Mouse (Mus musculus): ENCODE results near the gene Syngr3. TPM values are rescaled to one million over a fixed set of nuclear protein-coding genes. Genes with fewer than 3 reads are reported as not detected.
"Not testable (repeated sequence)": the region's sequence is repeated elsewhere in the genome, so short reads cannot be mapped to it uniquely, and the experiment has no call there.

Syngr3 gene
- polyA plus RNA-seq, 1 experiment from 2014 or later, result 14.0 TPM

DNA sequence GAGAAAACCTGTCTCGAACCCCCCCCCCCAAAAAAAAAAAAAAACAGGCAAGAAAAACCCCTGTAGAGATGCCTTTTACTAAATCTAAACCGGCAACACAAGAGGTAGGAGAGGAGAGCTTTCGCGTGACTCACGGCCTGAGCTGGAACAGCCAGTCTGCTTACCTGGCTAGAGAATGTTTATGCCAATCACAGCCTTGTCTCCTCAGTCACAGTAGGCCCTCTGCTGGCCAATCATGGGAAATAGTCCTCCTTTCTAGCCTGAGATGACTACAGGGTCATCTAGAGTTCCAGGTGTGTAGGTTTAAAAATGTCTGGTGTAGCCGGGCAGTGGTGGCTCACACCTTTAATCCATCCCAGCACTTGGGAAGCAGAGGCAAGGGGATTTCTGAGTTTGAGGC lies 22.3 kb downstream of the Syngr3 start:
- H3K4me2 ChIP-seq (ENCODE audit: low read depth, low read length, severe bottlenecking), result no peak overlapping the region
- H3K9ac ChIP-seq (ENCODE audit: low read length), result no peak overlapping the region
- no peak overlapping the region for H3K27ac ChIP-seq (ENCODE audit: low read depth, low read length)
- H3K4me3 ChIP-seq (ENCODE audit: low read depth, low read length), result no peak overlapping the region
- peaks cover 13% of the 10 kb centered on the region for H3K4me1 ChIP-seq (replicated peaks; ENCODE audit: control insufficient read depth, insufficient read depth, low read length)
- no peak for ATAC-seq (replicated peaks; ENCODE audit: low FRiP score)
- 37% methylated on average over 6 of the region's 6 CpGs for WGBS
- H3K36me3 ChIP-seq (ENCODE audit: control insufficient read depth, insufficient read depth, low read length), result no peaks in the 10 kb centered on the region
- H3K9me3 ChIP-seq (ENCODE audit: control insufficient read depth, low read length), result no peaks in the 10 kb centered on the region
- peak; percentile 66 for DNase-seq (ENCODE audit: low spot score)
- H3K27me3 ChIP-seq (ENCODE audit: control insufficient read depth, insufficient read depth, low read length), result no peaks in the 10 kb centered on the region

DNA sequence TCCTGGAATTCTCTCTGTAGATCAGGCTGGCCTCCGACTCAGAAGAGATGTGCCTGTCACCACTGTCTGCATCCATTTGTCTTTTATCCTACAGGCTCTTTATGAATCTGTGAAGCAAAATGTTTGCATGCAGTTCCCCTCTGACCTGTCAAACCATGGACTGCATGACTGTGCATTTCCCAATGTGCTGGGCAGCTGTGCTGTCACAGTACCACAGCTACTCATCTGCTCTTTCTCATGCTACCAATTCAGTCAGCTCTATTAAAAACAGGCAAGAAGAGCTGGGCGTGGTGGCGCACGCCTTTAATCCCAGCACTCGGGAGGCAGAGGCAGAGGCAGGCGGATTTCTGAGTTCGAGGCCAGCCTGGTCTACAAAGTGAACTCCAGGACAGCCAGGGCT lies 22.7 kb downstream of the Syngr3 start:
- H3K4me3 ChIP-seq (ENCODE audit: low read depth, low read length); H3K9me3 ChIP-seq (ENCODE audit: control insufficient read depth, low read length); H3K9ac ChIP-seq (ENCODE audit: low read length); ATAC-seq (replicated peaks; ENCODE audit: low FRiP score); H3K27ac ChIP-seq (ENCODE audit: low read depth, low read length); H3K4me2 ChIP-seq (ENCODE audit: low read depth, low read length, severe bottlenecking); H3K27me3 ChIP-seq (ENCODE audit: control insufficient read depth, insufficient read depth, low read length); H3K36me3 ChIP-seq (ENCODE audit: control insufficient read depth, insufficient read depth, low read length); DNase-seq (ENCODE audit: low spot score): not testable (repeated sequence)
- WGBS, result 79% methylated on average over 7 of the region's 7 CpGs
- H3K4me1 ChIP-seq (replicated peaks; ENCODE audit: control insufficient read depth, insufficient read depth, low read length), result peaks cover 13% of the 10 kb centered on the region

- H3K4me2 ChIP-seq (ENCODE audit: low read depth, low read length, severe bottlenecking), result peak within 1 kb of the TSS; percentile 65
Observed at GRCm38 (mm10) chr17:24658017-24658758, 31.6 kb downstream of the Syngr3 start, which contains the start of gene Npw. TSS of gene Npw (minus strand) at chr17:24658457.

GRCm38 (mm10) chr17:24654969-24655368 lies 34.8 kb downstream of the Syngr3 start:
- Histone ChIP-seq H3K9ac (ENCODE audit: low read length) (no peak overlapping the region), H3K27ac (ENCODE audit: low read depth, low read length) (no peak overlapping the region), H3K27me3 (ENCODE audit: control insufficient read depth, insufficient read depth, low read length) (peaks cover 32% of the 10 kb centered on the region), H3K9me3 (ENCODE audit: control insufficient read depth, low read length) (no peaks in the 10 kb centered on the region), H3K4me1 (replicated peaks; ENCODE audit: control insufficient read depth, insufficient read depth, low read length) (peaks cover 6% of the 10 kb centered on the region), H3K36me3 (ENCODE audit: control insufficient read depth, insufficient read depth, low read length) (no peaks in the 10 kb centered on the region), H3K4me2 (ENCODE audit: low read depth, low read length, severe bottlenecking) (no peak overlapping the region), H3K4me3 (ENCODE audit: low read depth, low read length) (no peak overlapping the region)
- 80% methylated on average over 4 of the region's 4 CpGs for WGBS
- no peak for ATAC-seq (replicated peaks; ENCODE audit: low FRiP score)
- DNase-seq (ENCODE audit: low spot score), result no peak

More at GRCm38 (mm10) chr17:24658017-24658758, 31.6 kb downstream of the Syngr3 start, which contains the start of gene Npw:
- no peak within 1 kb of the TSS for H3K27ac ChIP-seq (ENCODE audit: low read depth, low read length)
- ATAC-seq (replicated peaks; ENCODE audit: low FRiP score) (0 out of 2 replicates have a peak, but pooled peaks have one; percentile 12), DNase-seq (ENCODE audit: low spot score) (peak; percentile 67)
- H3K4me3 ChIP-seq (ENCODE audit: low read depth, low read length), result peak within 1 kb of the TSS; percentile 33
- H3K4me1 ChIP-seq (replicated peaks; ENCODE audit: control insufficient read depth, insufficient read depth, low read length), result peaks cover 6% of the 10 kb centered on the region; the same call in 1 of the 2 replicates
- H3K9me3 ChIP-seq (ENCODE audit: control insufficient read depth, low read length), result no peaks in the 10 kb centered on the region
- WGBS, result 2% methylated on average over 47 of the region's 47 CpGs
- H3K36me3 ChIP-seq (ENCODE audit: control insufficient read depth, insufficient read depth, low read length), result no peaks in the 10 kb centered on the region
- H3K27me3 ChIP-seq (ENCODE audit: control insufficient read depth, insufficient read depth, low read length), result peaks cover 27% of the 10 kb centered on the region
- peak within 1 kb of the TSS; percentile 51; the same call in 1 of the 2 replicates for H3K9ac ChIP-seq (ENCODE audit: low read length)

GRCm38 (mm10) chr17:24653967-24654710 lies 35.6 kb downstream of the Syngr3 start:
- peak overlapping the region; percentile 39 for H3K9ac ChIP-seq (ENCODE audit: low read length)
- 6% methylated on average over 19 of the region's 19 CpGs for WGBS

GRCm38 (mm10) chr17:24651835-24652234 lies 37.9 kb downstream of the Syngr3 start:
- no peak overlapping the region for H3K27ac ChIP-seq (ENCODE audit: low read depth, low read length)
- DNase-seq (ENCODE audit: low spot score) (no peak), ATAC-seq (replicated peaks; ENCODE audit: low FRiP score) (no peak)
- 61% methylated on average over 3 of the region's 3 CpGs for WGBS
- no peaks in the 10 kb centered on the region for H3K9me3 ChIP-seq (ENCODE audit: control insufficient read depth, low read length)
- H3K36me3 ChIP-seq (ENCODE audit: control insufficient read depth, insufficient read depth, low read length), result no peaks in the 10 kb centered on the region
- H3K27me3 ChIP-seq (ENCODE audit: control insufficient read depth, insufficient read depth, low read length), result peaks cover 11% of the 10 kb centered on the region
- no peak overlapping the region for H3K4me3 ChIP-seq (ENCODE audit: low read depth, low read length)
- peaks cover 8% of the 10 kb centered on the region for H3K4me1 ChIP-seq (replicated peaks; ENCODE audit: control insufficient read depth, insufficient read depth, low read length)
- H3K4me2 ChIP-seq (ENCODE audit: low read depth, low read length, severe bottlenecking), result no peak overlapping the region
- H3K9ac ChIP-seq (ENCODE audit: low read length), result no peak overlapping the region

More at GRCm38 (mm10) chr17:24653967-24654710, 35.6 kb downstream of the Syngr3 start:
- Histone ChIP-seq H3K27ac (ENCODE audit: low read depth, low read length) (no peak overlapping the region), H3K4me2 (ENCODE audit: low read depth, low read length, severe bottlenecking) (peak overlapping the region; percentile 44), H3K27me3 (ENCODE audit: control insufficient read depth, insufficient read depth, low read length) (peaks cover 32% of the 10 kb centered on the region), H3K9me3 (ENCODE audit: control insufficient read depth, low read length) (no peaks in the 10 kb centered on the region), H3K4me3 (ENCODE audit: low read depth, low read length) (no peak overlapping the region), H3K36me3 (ENCODE audit: control insufficient read depth, insufficient read depth, low read length) (no peaks in the 10 kb centered on the region), H3K4me1 (replicated peaks; ENCODE audit: control insufficient read depth, insufficient read depth, low read length) (peaks cover 13% of the 10 kb centered on the region)
- ATAC-seq (replicated peaks; ENCODE audit: low FRiP score) (peak; percentile 63), DNase-seq (ENCODE audit: low spot score) (peak; percentile 92)

DNA sequence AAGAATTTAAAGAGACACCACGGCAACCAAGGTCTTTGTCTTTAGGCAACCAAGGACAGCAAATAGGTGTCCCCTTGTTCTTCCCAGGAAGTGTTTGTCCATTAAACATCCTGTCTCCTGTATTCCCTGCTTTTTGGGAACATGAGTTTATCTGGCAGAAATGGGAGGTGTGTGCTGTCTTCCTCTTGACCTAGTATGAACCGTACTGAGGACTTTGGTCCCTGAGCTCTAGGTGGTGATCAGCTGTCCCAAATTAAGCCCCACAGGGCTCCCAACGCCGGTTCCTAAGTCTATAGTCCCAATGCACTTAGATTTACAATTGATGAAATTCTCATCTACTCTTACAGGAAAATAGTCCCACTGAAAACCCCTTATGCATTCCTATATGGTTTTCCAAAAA lies 39.0 kb downstream of the Syngr3 start:
- no peak for ATAC-seq (replicated peaks; ENCODE audit: low FRiP score)
- Histone ChIP-seq H3K27ac (ENCODE audit: low read depth, low read length) (no peak overlapping the region), H3K4me2 (ENCODE audit: low read depth, low read length, severe bottlenecking) (no peak overlapping the region)

DNA sequence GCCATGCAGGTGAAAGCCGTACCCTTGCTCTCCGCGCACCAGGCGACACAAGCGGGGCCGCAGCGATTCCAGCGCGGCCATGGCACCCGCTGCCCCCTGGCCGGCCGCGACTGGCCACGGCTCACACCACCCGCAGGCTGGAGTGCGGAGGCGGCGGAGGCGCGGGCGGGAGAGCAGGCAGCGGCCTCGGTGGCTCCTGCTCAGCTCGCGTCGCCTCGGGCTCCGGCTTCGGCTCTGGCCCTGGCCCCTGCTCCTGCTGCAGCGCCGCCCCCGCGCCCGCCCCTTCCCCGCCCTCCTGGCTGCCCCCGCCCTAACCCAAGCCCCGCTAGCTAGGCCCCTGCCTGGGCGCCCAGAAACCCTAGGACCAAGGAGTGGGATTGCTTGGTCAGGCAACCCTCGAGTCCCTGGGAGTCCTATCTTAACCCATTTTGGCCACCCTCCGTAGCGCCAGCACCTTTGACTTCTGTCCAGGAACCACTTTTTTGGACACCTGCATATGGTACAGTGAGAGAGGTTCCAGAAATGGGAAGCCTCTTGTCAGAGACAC lies 39.6 kb downstream of the Syngr3 start, which contains the start of gene Slc9a3r2:
Gene Slc9a3r2 (minus strand): TSS at position 258 of the 547 bp plus-strand sequence.
- Histone ChIP-seq H3K4me2 (ENCODE audit: low read depth, low read length, severe bottlenecking) (peak within 1 kb of the TSS; percentile 86), H3K4me1 (replicated peaks; ENCODE audit: control insufficient read depth, insufficient read depth, low read length) (peaks cover 8% of the 10 kb centered on the region), H3K9ac (ENCODE audit: low read length) (peak within 1 kb of the TSS; percentile 66), H3K36me3 (ENCODE audit: control insufficient read depth, insufficient read depth, low read length) (no peaks in the 10 kb centered on the region), H3K27ac (ENCODE audit: low read depth, low read length) (no peak within 1 kb of the TSS), H3K4me3 (ENCODE audit: low read depth, low read length) (peak within 1 kb of the TSS; percentile 49), H3K27me3 (ENCODE audit: control insufficient read depth, insufficient read depth, low read length) (peaks cover 8% of the 10 kb centered on the region), H3K9me3 (ENCODE audit: control insufficient read depth, low read length) (no peaks in the 10 kb centered on the region)
- DNase-seq (ENCODE audit: low spot score) (peak; percentile 81), ATAC-seq (replicated peaks; ENCODE audit: low FRiP score) (peak; percentile 73)
- WGBS, result under 1% methylated on average over 41 of the region's 41 CpGs

More for the DNA sequence above, 39.0 kb downstream of the Syngr3 start:
- 81% methylated on average over 4 of the region's 4 CpGs for WGBS
- Histone ChIP-seq H3K36me3 (ENCODE audit: control insufficient read depth, insufficient read depth, low read length) (no peaks in the 10 kb centered on the region), H3K9me3 (ENCODE audit: control insufficient read depth, low read length) (no peaks in the 10 kb centered on the region), H3K4me3 (ENCODE audit: low read depth, low read length) (no peak overlapping the region), H3K4me1 (replicated peaks; ENCODE audit: control insufficient read depth, insufficient read depth, low read length) (peaks cover 8% of the 10 kb centered on the region), H3K9ac (ENCODE audit: low read length) (no peak overlapping the region), H3K27me3 (ENCODE audit: control insufficient read depth, insufficient read depth, low read length) (peaks cover 8% of the 10 kb centered on the region)
- no peak for DNase-seq (ENCODE audit: low spot score)
